Mouse (Mus musculus) cerebellum, postnatal 4 days (tissue): ENCODE measurements around the gene Smpd1.

ENCODE experiments used
- DNase-seq, 2 experiments: peaks; one replicate each; pipeline ENCODE4 v3.0.0; 2022; ENCODE audit warnings: low spot score in 2 of 2, mixed read lengths in 1 of 2

The Smpd1 gene

DNA sequence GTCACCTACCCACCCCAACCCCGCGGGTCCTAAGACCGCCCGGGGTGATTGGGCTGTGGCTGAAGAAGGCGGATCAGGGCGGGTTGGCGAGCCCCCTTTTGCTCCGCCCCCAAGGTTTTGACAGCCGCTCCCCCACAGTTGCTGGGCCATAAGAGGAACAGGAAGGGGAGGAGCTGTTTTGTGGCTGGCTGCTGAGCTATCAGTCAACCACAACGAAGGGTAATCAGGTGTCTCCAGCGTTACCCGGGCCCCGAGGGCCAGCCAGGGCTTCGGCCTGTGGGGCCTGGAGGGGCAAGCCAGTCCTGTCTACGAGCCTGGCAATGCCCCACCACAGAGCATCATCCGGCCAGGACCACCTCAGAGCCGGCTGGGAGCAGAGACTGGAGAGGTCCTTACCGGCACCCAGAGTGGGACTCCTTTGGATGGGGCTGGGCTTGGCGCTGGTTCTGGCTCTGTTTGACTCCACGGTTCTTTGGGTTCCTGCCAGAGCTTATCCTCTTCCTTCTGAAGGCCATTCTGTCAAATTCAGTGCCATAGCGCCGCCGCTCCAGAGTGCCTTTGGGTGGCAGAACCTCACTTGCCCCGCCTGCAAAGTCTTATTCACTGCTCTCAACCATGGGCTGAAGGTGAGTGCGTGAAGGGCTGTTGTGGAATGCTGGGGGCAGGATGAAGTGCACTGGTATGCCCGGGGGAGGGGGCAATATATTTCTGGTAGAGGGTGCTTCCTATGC, at the start of gene Smpd1:
Gene Smpd1 (plus strand): TSS at position 149 of the 731 bp plus-strand sequence.
- peak; percentile 59 to 82 for DNase-seq

DNA sequence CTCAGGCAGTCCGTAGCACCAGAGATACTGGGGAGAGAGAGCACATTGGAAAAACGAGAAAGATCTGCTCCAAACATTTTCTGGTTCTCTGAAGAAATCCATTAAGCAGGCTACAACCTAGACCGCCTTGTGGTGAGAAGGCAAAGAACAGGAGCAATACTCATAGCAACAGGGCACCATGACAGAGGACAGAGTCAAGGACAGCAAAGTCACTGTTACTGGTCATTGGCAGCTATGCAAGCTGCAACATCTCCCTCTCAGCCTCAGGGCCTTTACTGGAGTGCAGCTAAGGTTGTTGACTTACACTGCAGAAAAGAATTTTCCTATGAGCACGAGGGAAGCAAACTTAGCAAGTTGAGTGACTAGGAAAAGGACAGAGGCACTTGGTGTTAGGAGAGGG, 46.9 kb upstream of the Smpd1 start:
- DNase-seq, result no peak

DNA sequence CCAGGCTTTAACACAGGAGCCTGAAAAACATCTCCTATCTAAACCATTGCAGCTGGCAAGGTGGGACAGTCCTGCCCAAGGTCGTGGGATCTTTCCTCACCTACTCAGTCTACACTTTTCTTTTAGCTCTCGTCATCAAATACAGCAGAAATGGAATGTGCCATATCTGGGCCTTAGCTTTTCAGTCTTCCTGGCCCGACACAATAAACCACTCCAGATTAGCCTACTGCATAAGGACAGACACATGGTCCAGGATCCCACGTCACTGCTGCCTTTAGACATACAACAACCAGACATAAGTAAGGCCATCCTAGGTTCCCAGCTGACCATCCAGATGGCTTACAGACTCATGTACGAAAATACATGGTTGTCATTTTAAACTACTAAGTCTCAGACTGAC, 44.0 kb upstream of the Smpd1 start:
- DNase-seq, result no peak

DNA sequence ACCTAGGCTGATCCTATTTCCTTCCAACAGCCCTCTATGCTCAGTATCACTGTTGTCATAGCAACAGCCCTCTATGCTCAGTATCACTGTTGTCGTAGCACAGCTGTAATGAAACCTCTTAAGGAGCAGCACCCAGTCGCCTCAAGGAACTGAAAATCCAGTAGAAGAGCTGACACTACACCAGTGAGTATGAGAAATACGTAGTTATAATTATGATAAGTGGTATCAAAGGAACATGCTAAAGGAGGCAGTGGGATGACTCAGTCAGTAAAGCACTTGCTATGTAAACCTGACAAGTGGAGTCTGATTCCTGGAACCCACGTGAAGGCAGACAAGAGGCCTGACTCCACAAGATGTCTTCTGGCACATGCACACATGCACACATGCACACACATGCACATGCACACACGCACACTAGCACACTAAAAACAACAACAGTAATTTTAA, 40.3 kb upstream of the Smpd1 start:
- no peak for DNase-seq

DNA sequence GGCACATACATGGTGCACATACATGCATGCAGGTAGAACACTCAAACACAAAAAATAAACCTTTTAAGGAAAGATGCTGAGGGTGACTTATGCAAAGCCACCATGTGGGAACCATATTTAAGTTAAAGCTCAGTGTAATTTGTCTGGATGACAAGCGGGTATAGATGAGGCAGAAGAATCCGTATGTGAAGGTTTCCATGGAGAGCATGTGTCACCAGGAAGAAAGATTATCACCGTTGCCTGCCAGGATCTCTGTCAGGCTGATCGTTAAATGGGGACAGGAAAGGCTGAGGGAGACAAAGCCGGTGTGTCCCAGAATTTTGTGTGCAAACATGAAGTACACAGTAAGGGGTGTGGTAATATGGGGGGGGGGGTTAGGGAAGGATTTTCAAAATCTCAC, 39.6 kb upstream of the Smpd1 start:
- no peak for DNase-seq

DNA sequence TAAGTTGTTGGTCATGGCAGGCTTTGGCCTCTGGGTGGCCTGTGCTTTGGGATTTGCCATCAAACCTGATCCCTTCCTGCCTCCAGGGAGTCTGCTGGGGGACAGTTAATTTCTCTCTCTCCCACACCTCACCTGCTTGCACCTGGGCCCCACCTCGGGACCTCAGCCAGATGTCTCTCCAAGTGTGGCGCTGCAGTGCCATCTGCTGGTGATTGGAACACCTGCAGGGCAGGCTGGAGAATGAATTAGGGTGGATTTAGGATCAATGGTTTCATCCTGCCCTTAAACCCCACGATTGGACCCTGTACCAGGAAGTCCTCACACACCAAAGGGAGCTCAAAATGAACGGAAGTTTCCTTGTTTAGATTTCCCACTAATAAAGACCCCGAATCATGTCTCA, 39.0 kb upstream of the Smpd1 start:
- DNase-seq, result peak; percentile 36 to 68

DNA sequence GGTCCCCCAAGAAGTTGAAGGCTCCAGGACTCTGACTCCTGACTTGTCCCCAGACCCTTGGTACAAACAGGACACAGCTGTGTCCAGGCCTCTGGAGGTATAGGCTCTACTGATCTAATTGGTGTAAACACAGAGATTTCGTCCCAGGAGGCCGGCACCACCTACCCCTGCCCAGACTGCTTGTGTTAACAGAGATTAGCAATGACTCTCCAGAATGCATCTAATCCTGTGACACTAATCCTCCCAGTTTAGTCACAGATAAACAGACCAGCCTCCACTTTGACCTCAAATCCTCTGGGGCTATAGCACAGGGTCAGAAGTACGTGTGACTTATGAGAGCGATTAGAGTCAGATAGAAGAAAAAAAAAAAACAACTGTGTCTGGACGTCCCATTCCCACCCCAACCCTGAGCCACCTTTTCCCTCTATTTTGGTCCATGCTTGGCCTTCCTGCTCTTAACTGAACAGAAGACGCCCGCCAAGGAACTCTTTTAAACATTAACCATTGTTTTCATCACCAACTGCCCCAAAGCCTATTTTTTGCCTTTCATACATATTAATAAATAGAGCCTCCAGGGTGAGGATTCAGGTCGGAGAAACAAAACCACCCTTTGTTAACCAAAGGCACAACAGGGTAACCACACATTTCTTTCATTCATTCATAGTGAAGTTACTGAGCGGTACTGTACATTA, 37.3 kb upstream of the Smpd1 start:
- DNase-seq, result no peak

DNA sequence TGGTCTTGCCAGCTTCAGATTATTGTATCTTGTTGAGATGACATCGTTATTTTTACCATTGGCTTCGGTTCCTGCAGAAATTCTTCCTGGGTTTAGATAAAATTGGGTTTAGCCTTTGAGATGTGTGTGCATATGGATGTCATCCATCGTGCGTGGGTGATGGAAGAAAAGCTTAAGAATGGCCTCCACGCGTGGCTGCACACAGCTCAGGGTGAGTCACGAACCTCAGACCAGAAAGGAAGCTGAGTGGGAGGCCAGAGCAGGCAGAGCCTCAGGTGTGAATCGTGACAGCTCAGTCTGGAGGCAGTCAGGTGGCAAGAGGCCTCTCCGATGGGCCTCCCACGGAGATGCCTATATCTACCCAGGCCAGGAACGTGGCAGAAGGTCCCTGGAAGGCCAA, 34.8 kb upstream of the Smpd1 start:
- no peak for DNase-seq

DNA sequence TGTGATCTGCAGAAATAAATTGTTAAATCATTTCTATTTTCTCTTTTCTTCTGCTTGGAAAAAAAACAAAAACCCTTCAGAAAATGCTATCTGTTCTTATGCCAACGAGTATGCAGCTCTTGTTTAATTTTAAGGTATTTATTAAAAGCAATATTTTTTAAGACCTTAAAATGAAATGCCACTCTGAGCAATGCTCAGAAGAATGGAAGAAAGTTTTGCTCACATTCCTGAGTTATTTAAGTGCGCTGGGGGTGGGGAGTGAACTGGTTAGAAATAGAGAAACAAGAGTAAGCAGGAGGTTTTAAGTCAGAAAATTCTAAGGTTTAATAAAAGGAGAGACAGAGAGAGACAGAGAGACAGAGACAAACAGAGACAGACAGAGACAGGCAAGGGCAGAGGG, 34.4 kb upstream of the Smpd1 start:
- no peak for DNase-seq

DNA sequence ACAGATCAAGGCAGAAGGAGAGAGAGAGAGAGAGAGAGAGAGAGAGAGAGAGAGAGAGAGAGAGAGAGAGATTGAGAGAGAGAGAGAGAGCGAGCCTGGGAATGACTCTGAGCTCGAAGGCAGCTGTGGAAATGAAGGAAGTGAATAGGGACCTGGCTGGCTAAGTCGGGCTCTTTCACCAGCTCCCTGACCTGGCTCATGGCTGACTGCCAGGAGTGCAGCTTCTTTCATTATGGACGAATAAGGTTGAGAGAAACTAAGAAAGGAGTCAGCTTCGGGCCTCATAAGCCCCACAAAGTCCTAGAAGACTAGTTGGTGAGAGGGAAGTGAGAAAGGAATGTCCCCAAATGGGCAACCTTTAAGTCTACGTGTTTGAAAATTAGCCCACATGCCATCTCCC, 34.0 kb upstream of the Smpd1 start:
- no peak for DNase-seq

DNA sequence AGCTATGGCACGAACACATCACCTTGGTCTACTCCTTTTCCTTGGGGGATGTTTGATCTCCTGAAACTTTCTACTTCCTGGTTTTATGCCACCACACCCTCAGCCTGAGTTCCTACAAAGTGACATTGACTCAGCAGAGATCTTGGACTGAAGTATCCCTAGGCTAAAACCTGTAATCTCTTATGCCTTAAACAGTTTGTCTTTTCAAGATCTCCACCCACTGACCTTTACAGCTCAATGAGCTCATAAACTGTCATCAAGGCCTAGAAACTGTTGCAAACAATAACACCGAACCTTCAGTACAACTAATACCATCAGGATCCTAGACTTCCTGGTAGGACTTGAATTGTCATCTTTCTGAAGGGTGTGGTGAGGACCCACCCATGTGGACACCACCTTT, 29.9 kb upstream of the Smpd1 start:
- no peak for DNase-seq

DNA sequence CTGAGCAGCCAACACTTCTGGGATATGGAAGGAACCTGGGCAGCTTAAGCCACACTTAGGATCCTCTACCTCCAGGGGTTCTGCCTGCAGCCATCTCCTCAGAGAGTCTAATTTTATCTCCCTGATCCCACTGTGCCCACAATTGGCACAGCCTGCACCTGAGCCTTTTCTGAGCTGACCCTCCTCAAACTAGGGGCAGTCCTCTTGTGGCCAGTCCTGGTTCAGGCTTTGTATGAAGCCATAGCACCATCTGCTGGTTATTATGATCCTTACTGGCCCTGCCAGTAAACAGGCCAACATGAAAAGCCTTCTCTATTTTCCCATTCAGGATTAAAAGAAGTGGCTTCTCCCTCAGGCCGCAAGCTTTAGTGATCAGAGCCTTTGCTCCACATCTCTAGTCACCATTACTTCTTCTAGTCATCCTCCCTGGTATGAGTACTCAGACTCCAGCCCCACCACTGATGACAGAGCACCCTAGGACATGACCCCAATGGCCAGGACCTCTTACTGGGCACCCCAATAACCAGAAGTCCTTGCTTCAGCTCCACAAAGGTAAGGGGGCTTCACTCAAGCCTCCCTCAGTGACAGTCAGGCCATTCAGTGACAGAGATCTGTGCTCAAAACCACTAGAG, 26.7 kb upstream of the Smpd1 start:
- DNase-seq, result peak in 1 of 2 experiments; percentile 18

DNA sequence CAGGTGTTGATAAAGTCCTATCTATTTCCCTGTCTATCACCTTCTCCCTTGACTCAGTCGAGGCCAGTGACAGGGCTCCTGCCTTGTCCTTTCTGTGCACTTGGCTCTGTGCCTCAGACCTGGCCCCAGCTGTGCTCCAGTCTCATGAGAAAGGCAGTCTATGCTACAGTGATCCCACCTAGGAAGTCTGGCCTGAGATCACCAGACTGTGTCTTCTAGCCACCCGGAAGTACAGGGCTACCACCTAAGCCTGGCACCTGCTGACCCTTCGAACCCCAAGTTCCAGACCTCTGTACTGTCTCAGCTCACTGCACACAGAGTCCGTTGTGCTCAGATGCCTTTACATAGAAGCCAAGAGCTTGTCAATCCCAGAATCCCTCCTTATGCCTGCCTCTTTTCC, 26.1 kb upstream of the Smpd1 start:
- no peak for DNase-seq

DNA sequence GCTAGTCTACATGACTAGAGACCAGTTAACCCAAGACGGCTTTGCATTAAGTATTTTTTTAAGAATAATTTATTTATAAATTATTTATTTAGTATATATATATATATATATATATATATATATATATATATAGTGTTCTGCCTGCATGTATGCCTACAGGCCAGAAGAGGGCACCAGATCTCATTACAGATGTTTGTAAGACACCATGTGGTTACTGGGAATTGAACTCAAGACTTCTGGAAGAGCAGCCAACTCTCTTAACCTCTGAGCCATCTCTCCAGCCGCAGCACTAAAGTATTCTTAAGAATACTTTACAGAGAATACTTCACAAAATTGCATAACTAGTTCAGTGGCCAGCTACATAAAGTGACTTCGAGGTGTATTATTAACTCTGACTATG, 20.0 kb upstream of the Smpd1 start:
- DNase-seq, result no peak

DNA sequence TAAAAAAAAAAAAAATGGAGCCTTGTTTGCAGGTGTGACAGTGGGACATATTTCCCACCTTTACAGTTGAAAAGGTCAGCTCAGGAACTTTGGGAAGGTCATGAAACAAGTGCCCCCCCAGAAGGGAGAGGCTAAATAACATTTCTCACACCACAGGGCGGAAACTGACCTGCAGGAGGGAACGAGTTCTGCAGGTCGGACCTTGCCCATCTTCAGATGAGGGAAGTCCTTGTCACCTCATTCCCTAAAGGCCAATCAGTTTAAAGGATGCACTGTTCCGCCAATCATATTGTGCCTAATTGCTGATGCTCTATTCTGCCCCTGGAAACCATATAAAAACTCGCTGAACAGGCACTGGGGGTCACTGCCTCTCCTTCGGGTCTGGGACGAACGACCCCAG, 8.2 kb upstream of the Smpd1 start:
- no peak for DNase-seq

DNA sequence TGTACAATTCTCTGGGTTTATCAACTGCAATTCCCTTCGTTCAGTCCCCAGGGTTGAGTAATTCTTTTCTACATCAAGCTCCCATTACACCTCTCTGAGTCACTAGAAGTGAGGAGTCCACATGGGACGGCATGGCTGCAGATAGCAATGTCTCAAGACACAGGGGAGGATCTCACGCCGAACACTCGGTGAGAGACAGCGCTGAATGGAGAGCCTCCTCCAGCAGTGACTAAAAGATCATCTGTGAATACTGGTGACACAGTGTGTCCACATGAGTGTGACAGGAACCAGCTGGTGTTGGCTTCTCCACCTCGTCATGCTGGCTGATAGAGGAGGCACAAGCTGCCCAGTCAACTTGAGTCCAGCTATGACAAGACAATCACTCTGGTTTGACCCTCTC, 6.2 kb upstream of the Smpd1 start:
- no peak for DNase-seq

DNA sequence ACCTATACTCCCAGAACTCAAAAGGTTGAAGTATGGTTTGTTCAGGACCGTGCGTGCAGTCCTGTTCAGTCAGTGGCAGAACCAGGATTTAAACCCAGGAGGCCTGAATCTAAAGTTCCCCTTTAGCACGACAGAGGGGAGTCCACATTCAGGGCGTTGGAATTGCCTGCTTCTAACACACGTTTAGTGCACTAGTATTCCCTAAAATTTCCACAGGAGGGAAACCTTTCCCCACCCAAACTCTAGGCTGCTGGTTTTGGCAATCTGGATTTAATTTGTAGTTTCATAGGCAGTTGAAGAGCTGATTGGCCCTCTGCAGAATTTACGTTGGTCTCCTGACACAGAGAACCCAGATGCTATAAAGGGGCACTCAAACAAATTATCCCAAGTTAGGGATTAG, 5.1 kb upstream of the Smpd1 start:
- DNase-seq, result no peak

DNA sequence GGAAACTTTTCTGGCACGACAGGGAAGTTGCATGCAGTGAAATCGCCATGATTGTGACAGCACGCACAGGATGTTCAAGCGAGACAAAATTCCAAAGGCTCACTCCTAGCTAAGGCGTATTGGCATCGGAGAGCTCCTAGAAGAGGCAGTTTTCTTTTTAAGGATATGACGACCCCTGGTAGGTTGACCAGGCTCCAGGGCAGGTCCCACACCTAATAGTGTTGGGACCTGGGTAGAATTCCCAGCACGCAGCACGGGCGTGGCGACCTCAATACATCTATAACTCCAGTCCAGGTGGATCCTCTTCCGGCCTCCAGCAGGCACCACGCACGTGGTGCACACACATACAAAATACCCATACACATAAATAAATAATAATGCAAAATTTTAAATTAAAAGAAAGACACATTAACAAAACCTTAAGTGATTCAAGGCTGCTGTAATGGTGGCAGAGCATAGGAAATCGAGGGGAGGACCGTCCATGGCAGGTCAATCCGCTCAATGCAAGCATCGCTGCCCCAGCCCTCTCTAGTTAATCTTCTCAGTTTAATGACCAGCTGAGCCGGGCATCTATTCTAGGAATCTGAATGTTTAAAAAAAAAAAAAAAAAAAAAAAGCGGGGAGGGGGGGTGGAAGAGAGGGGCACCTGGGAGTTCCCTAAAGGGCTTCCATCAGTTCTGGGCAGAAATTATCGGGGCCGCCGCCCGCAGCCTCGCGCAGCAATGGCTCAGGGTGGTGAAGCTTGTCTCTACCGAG, 526 bp upstream of the Smpd1 start:
- DNase-seq, result no peak

DNA sequence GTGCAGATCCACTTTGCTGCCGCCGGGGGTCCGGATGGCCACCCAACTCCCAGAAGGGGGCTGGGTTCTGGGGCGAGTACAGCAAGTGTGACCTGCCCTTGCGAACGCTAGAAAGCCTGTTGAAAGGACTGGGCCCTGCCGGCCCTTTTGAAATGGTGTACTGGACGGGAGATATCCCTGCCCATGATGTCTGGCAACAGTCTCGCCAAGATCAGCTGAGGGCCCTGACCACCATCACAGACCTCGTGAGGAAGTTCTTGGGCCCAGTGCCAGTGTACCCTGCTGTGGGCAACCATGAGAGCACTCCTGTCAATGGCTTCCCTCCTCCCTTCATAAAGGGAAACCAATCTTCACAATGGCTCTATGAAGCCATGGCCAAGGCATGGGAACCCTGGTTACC, 1.4 kb downstream of the Smpd1 start:
- no peak for DNase-seq

DNA sequence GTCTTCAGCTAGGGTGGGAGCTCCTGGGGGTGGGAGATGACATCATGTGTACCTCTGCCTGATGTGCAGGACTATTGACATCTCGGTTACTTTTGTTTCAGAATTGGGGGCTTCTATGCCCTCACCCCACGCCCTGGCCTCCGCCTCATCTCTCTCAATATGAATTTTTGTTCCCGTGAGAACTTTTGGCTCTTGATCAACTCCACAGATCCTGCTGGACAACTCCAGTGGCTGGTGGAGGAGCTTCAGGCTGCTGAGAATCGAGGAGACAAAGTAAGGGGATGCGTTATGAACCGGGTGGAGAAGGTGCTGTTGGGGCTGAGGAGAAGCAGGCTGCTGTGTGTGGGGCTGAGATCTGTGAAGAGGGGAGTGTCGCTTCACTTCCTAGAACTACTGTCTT, 2.2 kb downstream of the Smpd1 start:
- no peak for DNase-seq

DNA sequence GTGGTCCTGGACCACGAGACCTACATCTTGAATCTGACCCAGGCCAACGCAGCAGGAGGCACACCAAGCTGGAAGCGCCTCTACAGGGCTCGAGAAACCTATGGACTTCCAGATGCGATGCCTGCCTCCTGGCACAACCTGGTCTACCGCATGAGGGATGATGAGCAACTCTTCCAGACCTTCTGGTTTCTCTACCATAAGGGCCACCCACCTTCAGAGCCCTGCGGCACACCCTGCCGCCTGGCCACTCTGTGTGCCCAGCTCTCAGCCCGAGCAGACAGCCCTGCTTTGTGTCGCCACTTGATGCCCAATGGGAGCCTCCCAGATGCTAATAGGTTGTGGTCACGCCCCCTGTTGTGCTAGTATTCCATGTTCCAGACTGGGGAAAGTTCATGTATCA, 3.5 kb downstream of the Smpd1 start:
- no peak for DNase-seq

DNA sequence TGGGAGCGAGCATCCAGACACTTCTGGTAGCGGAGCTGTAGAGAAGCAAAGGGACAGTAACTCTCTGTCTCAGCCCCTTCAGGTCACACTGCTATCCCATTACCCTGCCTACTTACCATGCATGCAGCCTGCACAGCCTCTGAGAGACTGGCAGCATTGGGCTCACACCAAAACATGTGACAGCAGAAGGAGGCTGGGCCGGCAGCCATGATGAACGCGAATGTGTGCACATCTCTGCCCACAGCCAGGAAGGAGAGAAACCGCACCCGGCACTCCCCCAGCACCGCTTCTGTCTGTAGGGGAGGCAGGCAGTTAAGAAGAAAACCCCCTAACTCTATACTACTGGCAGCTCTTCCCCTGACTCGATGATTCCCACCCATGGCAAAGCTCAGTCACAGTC, 4.9 kb downstream of the Smpd1 start:
- DNase-seq, result no peak
